Mouse (Mus musculus) liver, postnatal 0 days (tissue): Measurements from ENCODE around the gene Klhl6.

ENCODE experiments used
- CTCF ChIP-seq: sonication (generic); IDR thresholded peaks from 2 replicates; pipeline ENCODE4 v1.5.1; 2016; ENCODE audit warnings: antibody characterized with exemption, low read depth
- EP300 ChIP-seq: IDR thresholded peaks from 2 replicates; pipeline ENCODE4 v1.6.1; 2016; ENCODE audit warnings: antibody characterized with exemption, low read depth, mild to moderate bottlenecking

GRCm38 (mm10) chr16:19969506-19969905 lies 13.3 kb downstream of the Klhl6 start:
- TF ChIP-seq CTCF: no peak
- TF ChIP-seq EP300: no peak
